Mouse (Mus musculus) myocyte (in vitro differentiated cells): ENCODE results near the gene Slc44a5. TPM values are rescaled to one million over a fixed set of nuclear protein-coding genes. Genes with fewer than 3 reads are reported as not detected.

Source experiments
- H3K27me3 ChIP-seq: one replicate; pipeline ENCODE4 v1.6.1; 2011; ENCODE audit not compliant: control insufficient read depth, insufficient read depth, insufficient read length
- H3K36me3 ChIP-seq: one replicate; pipeline ENCODE4 v1.6.1; 2011; ENCODE audit not compliant: control insufficient read depth, insufficient read depth
- H3K4me2 ChIP-seq: one replicate; pipeline ENCODE4 v1.6.1; 2011; ENCODE audit warnings: low read depth, control low read depth
- H3K4me3 ChIP-seq: one replicate; pipeline ENCODE4 v1.5.1; 2011; ENCODE audit warnings: mild to moderate bottlenecking, control low read depth, moderate library complexity
- H3K79me2 ChIP-seq: one replicate; pipeline ENCODE4 v1.6.1; 2011; ENCODE audit not compliant: control insufficient read depth, insufficient read depth
- H3ac ChIP-seq: one replicate; pipeline ENCODE4 v1.6.1; 2011; ENCODE audit not compliant: control insufficient read depth, insufficient read length
- CEBPB ChIP-seq: IDR thresholded peaks from 2 replicates; pipeline ENCODE4 v1.6.1; 2011; ENCODE audit warnings: mild to moderate bottlenecking, moderate library complexity; ENCODE audit not compliant: poor library complexity, insufficient read depth, severe bottlenecking
- E2F4 ChIP-seq: IDR thresholded peaks from one replicate; pipeline ENCODE4 v1.6.1; 2011; ENCODE audit warnings: mild to moderate bottlenecking, control low read depth, moderate library complexity; ENCODE audit not compliant: insufficient read depth
- MAX ChIP-seq: IDR thresholded peaks from one replicate; pipeline ENCODE4 v1.6.1; 2011; ENCODE audit warnings: low read depth, mild to moderate bottlenecking, control low read depth
- MYOD1 ChIP-seq, 3 experiments: IDR thresholded peaks; one replicate each; pipeline ENCODE4 v1.6.1; 2011; ENCODE audit warnings: control low read depth in 2 of 3, low read depth in 2 of 3, mild to moderate bottlenecking in 2 of 3, moderate library complexity in 1 of 3; ENCODE audit not compliant: insufficient read length in 2 of 3, control insufficient read depth in 1 of 3
- MYOG ChIP-seq, 3 experiments: IDR thresholded peaks; one replicate each; pipeline ENCODE4 v1.6.1; 2011; ENCODE audit warnings: control low read depth in 2 of 3, low read depth in 2 of 3, mild to moderate bottlenecking in 2 of 3; ENCODE audit not compliant: insufficient read length in 2 of 3, control insufficient read depth in 1 of 3, insufficient read depth in 1 of 3
- POLR2A ChIP-seq: IDR thresholded peaks from one replicate; pipeline ENCODE4 v1.6.1; 2011; ENCODE audit warnings: low read depth, mild to moderate bottlenecking, control low read depth, moderate library complexity; ENCODE audit not compliant: insufficient read length
- POLR2AphosphoS2 ChIP-seq: IDR thresholded peaks from one replicate; pipeline ENCODE4 v1.6.1; 2011; ENCODE audit warnings: low read depth, control low read depth; ENCODE audit not compliant: insufficient read length
- REST ChIP-seq: IDR thresholded peaks from one replicate; pipeline ENCODE4 v1.6.1; 2011; ENCODE audit warnings: mild to moderate bottlenecking, control low read depth, moderate library complexity; ENCODE audit not compliant: insufficient read depth, insufficient read length
- SRF ChIP-seq: IDR thresholded peaks from one replicate; pipeline ENCODE4 v1.6.1; 2011; ENCODE audit warnings: low read depth; ENCODE audit not compliant: control insufficient read depth, insufficient read length
- TCF12 ChIP-seq: IDR thresholded peaks from one replicate; pipeline ENCODE4 v1.6.1; 2011; ENCODE audit warnings: mild to moderate bottlenecking, control low read depth; ENCODE audit not compliant: poor library complexity, insufficient read depth, severe bottlenecking
- TCF3 ChIP-seq: IDR thresholded peaks from one replicate; pipeline ENCODE4 v1.6.1; 2011; ENCODE audit warnings: low read depth, control low read depth; ENCODE audit not compliant: insufficient read length
- USF1 ChIP-seq: IDR thresholded peaks from one replicate; pipeline ENCODE4 v1.6.1; 2011; ENCODE audit warnings: low read depth, mild to moderate bottlenecking, control low read depth, moderate library complexity
- polyA plus RNA-seq: library from polyadenylated mRNA; unstranded; fragments of >200 nt; fragmentation: generic; extraction: Trizol; gene quantifications from one replicate; pipeline ENCODE4 v1.2.1, GENCODE M21; 2012; ENCODE audit warnings: missing spikeins

Gene Slc44a5
- polyA plus RNA-seq, 1 experiment: not detected

DNA sequence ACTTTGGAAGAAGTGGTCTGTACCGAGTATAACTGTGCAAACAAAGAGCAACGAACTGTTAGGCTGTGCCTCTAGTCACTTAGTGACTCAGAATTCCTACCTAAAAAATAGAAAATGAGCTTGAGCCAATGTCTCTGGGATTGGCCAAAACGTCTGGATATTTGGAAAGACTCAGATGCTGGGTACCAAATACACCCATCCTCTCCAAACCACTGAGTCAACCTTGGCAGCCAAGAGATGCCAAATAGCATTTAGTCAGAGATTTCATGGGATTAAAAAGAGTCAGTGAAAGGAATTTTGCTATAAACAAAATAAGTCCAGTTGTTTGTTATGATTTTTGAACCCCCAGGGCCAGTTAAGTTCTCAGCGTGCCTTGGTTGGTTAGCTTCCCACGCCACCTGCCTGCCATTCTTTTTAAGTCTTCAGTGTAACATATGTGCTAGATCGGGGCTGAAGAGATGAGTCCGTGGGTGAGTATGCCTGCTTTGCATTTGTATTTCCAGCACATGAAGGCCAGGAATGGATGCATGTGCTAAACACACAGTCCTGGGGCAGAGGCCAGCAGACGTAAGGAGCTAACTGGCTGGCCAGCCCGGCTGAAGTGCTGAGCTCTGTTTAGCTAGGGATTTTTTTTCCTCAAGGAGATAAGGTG lies 320.7 kb downstream of the Slc44a5 start:
- Histone ChIP-seq H3ac (no peak overlapping the region), H3K4me2 (no peak overlapping the region), H3K27me3 (no peaks in the 10 kb centered on the region), H3K36me3 (no peaks in the 10 kb centered on the region), H3K79me2 (no peaks in the 10 kb centered on the region), H3K4me3 (no peak overlapping the region)
- TF ChIP-seq E2F4 (no peak), MYOG (IDR thresholded peaks at IDR 0.05; ENCODE audit: control insufficient read depth in 1 of 3, insufficient read depth in 1 of 3, insufficient read length in 2 of 3, low read depth in 2 of 3) (no peak), TCF3 (no peak), TCF12 (no peak), CEBPB (no peak), POLR2A (no peak), MAX (no peak), SRF (no peak), REST (no peak), MYOD1 (IDR thresholded peaks at IDR 0.05; ENCODE audit: control insufficient read depth in 1 of 3, insufficient read length in 2 of 3, low read depth in 2 of 3) (no peak), POLR2AphosphoS2 (no peak), USF1 (no peak)

DNA sequence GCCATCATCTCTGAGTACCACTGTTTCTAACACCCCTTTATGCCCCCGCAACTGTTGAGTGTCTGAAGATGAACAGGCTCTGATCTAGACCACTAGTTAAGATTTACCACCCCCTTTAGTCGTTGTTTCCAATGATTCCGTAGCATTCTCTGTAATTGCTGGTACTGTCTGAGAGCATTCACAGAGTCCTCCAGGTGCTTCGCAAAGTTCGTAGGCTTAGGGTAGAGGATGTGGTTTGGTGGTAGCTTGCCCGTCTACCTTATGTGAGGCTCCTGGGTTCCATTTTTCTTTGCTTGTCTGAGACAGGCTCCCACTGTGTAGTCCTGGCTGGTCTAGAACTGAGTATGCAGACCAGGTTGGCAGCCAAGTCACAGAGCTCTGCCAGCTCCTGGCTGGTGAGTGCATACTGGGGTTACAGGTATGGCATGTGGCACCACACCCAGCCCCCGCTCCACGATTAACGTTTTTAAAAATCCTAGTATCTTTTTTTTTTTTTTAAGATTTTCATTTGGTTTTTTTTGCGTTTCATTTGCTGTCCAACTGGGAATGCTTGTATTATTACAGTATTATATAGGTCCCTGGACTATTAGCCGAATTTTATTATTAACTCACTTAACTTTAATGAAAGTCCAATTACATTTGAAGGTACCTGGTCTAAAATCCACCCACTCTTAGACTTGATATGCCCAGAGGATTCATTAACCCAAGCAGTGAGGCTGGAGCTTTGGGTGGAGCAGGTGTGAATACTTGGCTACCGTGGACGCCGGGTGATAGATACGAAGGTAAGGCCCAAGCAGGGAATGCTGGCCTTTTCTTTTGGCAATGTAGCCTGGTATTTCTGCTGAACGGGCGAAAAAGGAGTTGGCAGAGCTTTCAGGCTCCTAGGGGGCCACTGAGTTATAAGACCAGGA lies 321.9 kb downstream of the Slc44a5 start:
- TF ChIP-seq POLR2AphosphoS2 (no peak), MAX (no peak), MYOD1 (IDR thresholded peaks at IDR 0.05; ENCODE audit: control insufficient read depth in 1 of 3, insufficient read length in 2 of 3, low read depth in 2 of 3) (no peak), POLR2A (no peak), TCF12 (no peak)
- no peak overlapping the region for H3K4me3 ChIP-seq
- H3ac ChIP-seq: no peak overlapping the region
- H3K27me3 ChIP-seq: no peaks in the 10 kb centered on the region
- H3K4me2 ChIP-seq: no peak overlapping the region
- no peaks in the 10 kb centered on the region for H3K36me3 ChIP-seq
- H3K79me2 ChIP-seq: no peaks in the 10 kb centered on the region

DNA sequence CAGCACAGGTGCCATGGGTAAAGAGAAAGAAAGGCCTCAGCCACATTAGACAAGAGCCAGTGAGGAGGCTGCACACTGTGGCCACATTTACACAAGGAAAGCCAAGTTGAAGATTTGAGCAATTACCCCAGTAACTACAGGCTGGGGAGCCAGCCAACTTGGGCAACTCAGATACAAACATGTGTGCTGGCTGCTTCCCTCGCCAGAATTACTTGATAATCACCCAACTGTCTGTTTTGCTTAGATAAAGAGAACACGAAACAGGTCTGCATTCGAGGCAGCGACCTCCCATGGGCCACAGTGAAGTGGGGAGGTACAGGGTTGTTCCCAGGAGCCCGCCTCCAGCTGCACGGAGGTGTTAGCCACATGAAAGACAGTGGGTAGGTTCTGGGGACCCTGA lies 324.3 kb downstream of the Slc44a5 start:
- no peaks in the 10 kb centered on the region for H3K27me3 ChIP-seq
- H3ac ChIP-seq: no peak overlapping the region
- no peak for TF ChIP-seq TCF3
- no peak for TF ChIP-seq REST
- no peak for TF ChIP-seq MYOG (IDR thresholded peaks at IDR 0.05; ENCODE audit: control insufficient read depth in 1 of 3, insufficient read depth in 1 of 3, insufficient read length in 2 of 3, low read depth in 2 of 3)
- TF ChIP-seq TCF12: no peak
- no peak for TF ChIP-seq SRF
- no peak for TF ChIP-seq MYOD1 (IDR thresholded peaks at IDR 0.05; ENCODE audit: control insufficient read depth in 1 of 3, insufficient read length in 2 of 3, low read depth in 2 of 3)
- no peak for TF ChIP-seq USF1
- TF ChIP-seq CEBPB: no peak
- TF ChIP-seq E2F4: no peak
- no peak for TF ChIP-seq MAX
- TF ChIP-seq POLR2A: no peak
- no peak for TF ChIP-seq POLR2AphosphoS2
- no peak overlapping the region for H3K4me3 ChIP-seq
- no peaks in the 10 kb centered on the region for H3K79me2 ChIP-seq
- H3K4me2 ChIP-seq: no peak overlapping the region
- H3K36me3 ChIP-seq: no peaks in the 10 kb centered on the region

DNA sequence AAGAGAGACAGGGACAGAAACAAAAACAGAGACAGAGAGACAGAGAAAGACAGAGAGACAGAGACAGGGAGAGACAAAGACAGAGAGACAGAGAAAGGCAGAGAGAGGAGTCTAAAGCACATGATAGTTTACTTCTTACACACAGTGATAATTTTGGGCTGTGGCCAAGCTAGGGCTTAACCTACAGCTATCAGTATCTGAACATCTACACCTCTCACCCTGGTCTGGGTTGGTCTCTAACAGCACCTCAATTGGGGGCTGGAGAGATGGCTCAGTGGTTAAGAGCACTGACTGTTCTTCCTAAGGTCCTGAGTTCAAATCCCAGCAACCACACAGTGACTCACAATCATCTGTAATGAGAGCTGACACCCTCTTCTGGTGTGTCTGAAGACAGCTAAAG lies 325.3 kb downstream of the Slc44a5 start:
- TF ChIP-seq TCF3 (no peak), USF1 (no peak), POLR2A (no peak)
- Histone ChIP-seq H3K79me2 (no peaks in the 10 kb centered on the region), H3ac (no peak overlapping the region), H3K4me2 (no peak overlapping the region), H3K36me3 (no peaks in the 10 kb centered on the region), H3K4me3 (no peak overlapping the region), H3K27me3 (no peaks in the 10 kb centered on the region)

DNA sequence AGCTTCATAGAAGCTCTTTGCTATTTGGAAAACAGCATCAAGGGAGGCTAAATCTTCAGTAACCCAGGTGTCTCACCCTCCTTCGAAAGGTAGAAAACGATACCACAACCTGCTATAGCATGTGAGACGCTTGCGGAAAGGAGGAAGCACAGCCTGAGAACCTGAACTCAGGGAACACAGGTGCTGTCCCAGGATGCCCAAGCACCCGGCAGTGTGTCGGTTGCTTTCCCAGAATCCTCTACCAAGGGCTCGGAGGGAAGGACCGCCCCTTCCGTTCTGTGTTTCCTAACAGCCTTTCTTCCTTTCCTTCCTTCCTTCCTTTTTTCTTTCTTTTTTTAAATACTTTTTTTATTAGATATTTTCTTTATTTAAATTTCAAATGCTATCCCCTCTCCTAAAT lies 326.8 kb downstream of the Slc44a5 start:
- H3K79me2 ChIP-seq: no peaks in the 10 kb centered on the region
- TF ChIP-seq TCF3: no peak
- no peak for TF ChIP-seq USF1
- TF ChIP-seq MYOG (IDR thresholded peaks at IDR 0.05; ENCODE audit: control insufficient read depth in 1 of 3, insufficient read depth in 1 of 3, insufficient read length in 2 of 3, low read depth in 2 of 3): no peak
- no peak for TF ChIP-seq POLR2A
- no peak for TF ChIP-seq CEBPB
- no peak for TF ChIP-seq POLR2AphosphoS2
- no peak for TF ChIP-seq MYOD1 (IDR thresholded peaks at IDR 0.05; ENCODE audit: control insufficient read depth in 1 of 3, insufficient read length in 2 of 3, low read depth in 2 of 3)
- no peak for TF ChIP-seq TCF12
- H3K4me3 ChIP-seq: no peak overlapping the region
- H3ac ChIP-seq: no peak overlapping the region
- no peaks in the 10 kb centered on the region for H3K36me3 ChIP-seq
- no peak overlapping the region for H3K4me2 ChIP-seq
- no peaks in the 10 kb centered on the region for H3K27me3 ChIP-seq
